In genomic region chr1:155006539-155007486, GRCm38 (mm10) we compare ENCODE assay signal across 8 mouse cellular contexts.
DNase-seq lines count a peak whose midpoint lies in the region; ATAC-seq and TF ChIP-seq lines count a peak whose summit lies in the region.

No protein-coding gene starts in this region.

- no peaks in the 10 kb centered on the region for H3K9me3 ChIP-seq in heart, embryonic 16.5 days (replicated peaks; ENCODE audit: control insufficient read depth, low read length)
- no peaks in the 10 kb centered on the region for H3K9me3 ChIP-seq in liver, embryonic 13.5 days (replicated peaks)
- no peaks in the 10 kb centered on the region for H3K9me3 ChIP-seq in neural tube, embryonic 12.5 days
- H3K9me3 ChIP-seq in stomach, postnatal 0 days (ENCODE audit: control insufficient read depth, low read length), result no peaks in the 10 kb centered on the region

- peak; percentile 83 for ATAC-seq in erythroid progenitor cell, adult 5-6 weeks (replicated peaks; ENCODE audit: low FRiP score, poor library complexity, severe bottlenecking)
- peak; percentile 65 for ATAC-seq in heart, embryonic 16.5 days (replicated peaks; ENCODE audit: extremely low read depth, insufficient read depth, low FRiP score)
- ATAC-seq in liver, embryonic 13.5 days (ENCODE audit: low read depth), result peak; percentile 62
- peak; percentile 81 for ATAC-seq in neural tube, embryonic 12.5 days (ENCODE audit: low FRiP score, low read depth)
- peak; percentile 83 for ATAC-seq in stomach, postnatal 0 days (ENCODE audit: low FRiP score, low TSS enrichment)

- H3K4me1 ChIP-seq in heart, embryonic 16.5 days (ENCODE audit: control insufficient read depth, insufficient read depth, low read length), result no peaks in the 10 kb centered on the region
- H3K4me1 ChIP-seq in liver, embryonic 13.5 days (replicated peaks), result no peaks in the 10 kb centered on the region
- H3K4me1 ChIP-seq in neural tube, embryonic 12.5 days, result 0 out of 2 replicates have a peak, but pooled peaks cover 3% of the 10 kb centered on the region
- no peaks in the 10 kb centered on the region for H3K4me1 ChIP-seq in stomach, postnatal 0 days (replicated peaks; ENCODE audit: control insufficient read depth, insufficient read depth)

- H3K27me3 ChIP-seq in heart, embryonic 16.5 days (ENCODE audit: control insufficient read depth, insufficient read depth, low read length), result peaks cover 5% of the 10 kb centered on the region; the same call in 1 of the 2 replicates
- H3K27me3 ChIP-seq in liver, embryonic 13.5 days, result peaks cover 4% of the 10 kb centered on the region; the same call in 1 of the 2 replicates
- 0 out of 2 replicates have a peak, but pooled peaks cover 3% of the 10 kb centered on the region for H3K27me3 ChIP-seq in neural tube, embryonic 12.5 days (replicated peaks)
- no peaks in the 10 kb centered on the region for H3K27me3 ChIP-seq in stomach, postnatal 0 days (ENCODE audit: control insufficient read depth, insufficient read depth, low read length)

- H3K36me3 ChIP-seq in heart, embryonic 16.5 days (ENCODE audit: control insufficient read depth, insufficient read depth), result no peaks in the 10 kb centered on the region
- H3K36me3 ChIP-seq in liver, embryonic 13.5 days, result no peaks in the 10 kb centered on the region
- no peaks in the 10 kb centered on the region for H3K36me3 ChIP-seq in neural tube, embryonic 12.5 days
- H3K36me3 ChIP-seq in stomach, postnatal 0 days (ENCODE audit: control insufficient read depth, insufficient read depth, low read length), result no peaks in the 10 kb centered on the region

- DNase-seq in CD4-positive helper T cell, adult 2 months (ENCODE audit: low read depth, low spot score), result peak; percentile 85
- DNase-seq in brain, adult 2 months (ENCODE audit: low read depth, low spot score), result peak; percentile 93
- peak; percentile 81 to 86 for DNase-seq in kidney, postnatal 25 days
- DNase-seq in liver, embryonic 13.5 days, result peak; percentile 59
- DNase-seq in stomach, postnatal 0 days (ENCODE audit: low spot score), result peak; percentile 86

- no peak overlapping the region for H3K4me2 ChIP-seq in heart, embryonic 16.5 days (ENCODE audit: low read depth, low read length)
- H3K4me2 ChIP-seq in liver, embryonic 13.5 days, result no peak overlapping the region
- no peak overlapping the region for H3K4me2 ChIP-seq in neural tube, embryonic 12.5 days (replicated peaks)
- no peak overlapping the region for H3K4me2 ChIP-seq in stomach, postnatal 0 days (replicated peaks; ENCODE audit: low read depth)

- no peak overlapping the region for H3K9ac ChIP-seq in heart, embryonic 16.5 days (ENCODE audit: low read length)
- H3K9ac ChIP-seq in liver, embryonic 13.5 days, result no peak overlapping the region
- no peak overlapping the region for H3K9ac ChIP-seq in neural tube, embryonic 12.5 days
- H3K9ac ChIP-seq in stomach, postnatal 0 days (ENCODE audit: low read length), result no peak overlapping the region

- TF ChIP-seq CTCF in stomach, postnatal 0 days (IDR thresholded peaks at IDR 0.05; ENCODE audit: low read depth), result peak; percentile 100

- TF ChIP-seq EP300 in stomach, postnatal 0 days (optimal IDR thresholded peaks at IDR 0.05), result no peak

- 22% methylated on average over 16 of the region's 16 CpGs for WGBS in heart, embryonic 16.5 days
- 15% methylated on average over 16 of the region's 16 CpGs for WGBS in liver, embryonic 13.5 days (ENCODE audit: insufficient replicate concordance)
- WGBS in neural tube, embryonic 12.5 days, result 20% methylated on average over 16 of the region's 16 CpGs
- WGBS in stomach, postnatal 0 days, result 18% methylated on average over 16 of the region's 16 CpGs

- no peak overlapping the region for H3K4me3 ChIP-seq in heart, embryonic 16.5 days (ENCODE audit: low read length)
- no peak overlapping the region for H3K4me3 ChIP-seq in liver, embryonic 13.5 days (replicated peaks)
- H3K4me3 ChIP-seq in neural tube, embryonic 12.5 days, result no peak overlapping the region
- no peak overlapping the region for H3K4me3 ChIP-seq in stomach, postnatal 0 days (ENCODE audit: low read depth, low read length)

- H3K27ac ChIP-seq in heart, embryonic 16.5 days (ENCODE audit: low read length), result no peak overlapping the region
- no peak overlapping the region for H3K27ac ChIP-seq in liver, embryonic 13.5 days
- H3K27ac ChIP-seq in neural tube, embryonic 12.5 days, result no peak overlapping the region
- H3K27ac ChIP-seq in stomach, postnatal 0 days (replicated peaks), result no peak overlapping the region
